Mouse (Mus musculus) embryo, embryonic 10.5 days (tissue): ENCODE measurements around the gene Relb.

Source experiments
- DNase-seq: peaks from one replicate; pipeline ENCODE4 v3.0.0-alpha.2; 2015; ENCODE audit warnings: low spot score

The Relb gene

GRCm38 (mm10) chr7:19580634-19581033, 48.6 kb downstream of the Relb start:
- DNase-seq = no peak

GRCm38 (mm10) chr7:19579751-19580150, 49.5 kb downstream of the Relb start:
- no peak for DNase-seq

GRCm38 (mm10) chr7:19578436-19578835, 50.8 kb downstream of the Relb start:
- DNase-seq = no peak

- DNase-seq = no peak
Measured at GRCm38 (mm10) chr7:19577877-19578414, 51.3 kb downstream of the Relb start.

GRCm38 (mm10) chr7:19577141-19577852, 51.9 kb downstream of the Relb start, which contains the start of the genes Zfp296 and Gemin7:
Zfp296 (plus strand) TSS chr7:19577287.
Gemin7 (minus strand) TSS chr7:19577595.
- DNase-seq = peak; percentile 48

- no peak for DNase-seq
Measured at GRCm38 (mm10) chr7:19575559-19575958, 53.7 kb downstream of the Relb start.

GRCm38 (mm10) chr7:19573776-19574140, 55.5 kb downstream of the Relb start:
- DNase-seq = no peak

- peak; percentile 85 for DNase-seq
Measured at GRCm38 (mm10) chr7:19572926-19573775, 56.1 kb downstream of the Relb start.

- DNase-seq = no peak
Measured at GRCm38 (mm10) chr7:19569647-19570046, 59.6 kb downstream of the Relb start.

GRCm38 (mm10) chr7:19567426-19567825, 61.8 kb downstream of the Relb start:
- no peak for DNase-seq

GRCm38 (mm10) chr7:19565803-19566202, 63.4 kb downstream of the Relb start:
- no peak for DNase-seq

GRCm38 (mm10) chr7:19564455-19564854, 64.8 kb downstream of the Relb start:
- DNase-seq = no peak

- no peak for DNase-seq
Measured at GRCm38 (mm10) chr7:19563884-19564283, 65.4 kb downstream of the Relb start.

GRCm38 (mm10) chr7:19562643-19563410, 66.4 kb downstream of the Relb start, which contains the start of gene Ppp1r37:
Ppp1r37 (minus strand) TSS chr7:19563076.
- peak; percentile 72 for DNase-seq

- peak; percentile 96 for DNase-seq
Measured at GRCm38 (mm10) chr7:19561765-19562642, 67.2 kb downstream of the Relb start.

GRCm38 (mm10) chr7:19561431-19561764, 67.8 kb downstream of the Relb start:
- peak; percentile 22 for DNase-seq

GRCm38 (mm10) chr7:19560491-19561260, 68.6 kb downstream of the Relb start:
- peak; percentile 20 for DNase-seq

GRCm38 (mm10) chr7:19558965-19559364, 70.3 kb downstream of the Relb start:
- peak; percentile 72 for DNase-seq

GRCm38 (mm10) chr7:19557982-19558900, 71.0 kb downstream of the Relb start:
- no peak for DNase-seq
